Mouse (Mus musculus) cerebellum, postnatal 36 days (tissue): ENCODE measurements around the gene Ptprt.
A peak's percentile ranks its signal among the peaks of the same experiment; 100 is the strongest.

Source experiments
- DNase-seq, 2 experiments: peaks; one replicate each; pipeline ENCODE4 v3.0.0; 2021 to 2022; ENCODE audit warnings: mixed read lengths in 2 of 2

Ptprt gene

GRCm38 (mm10) chr2:162401316-162402100 lies 259.4 kb downstream of the Ptprt start:
- DNase-seq, result peak in 1 of 2 experiments; percentile 9

DNA sequence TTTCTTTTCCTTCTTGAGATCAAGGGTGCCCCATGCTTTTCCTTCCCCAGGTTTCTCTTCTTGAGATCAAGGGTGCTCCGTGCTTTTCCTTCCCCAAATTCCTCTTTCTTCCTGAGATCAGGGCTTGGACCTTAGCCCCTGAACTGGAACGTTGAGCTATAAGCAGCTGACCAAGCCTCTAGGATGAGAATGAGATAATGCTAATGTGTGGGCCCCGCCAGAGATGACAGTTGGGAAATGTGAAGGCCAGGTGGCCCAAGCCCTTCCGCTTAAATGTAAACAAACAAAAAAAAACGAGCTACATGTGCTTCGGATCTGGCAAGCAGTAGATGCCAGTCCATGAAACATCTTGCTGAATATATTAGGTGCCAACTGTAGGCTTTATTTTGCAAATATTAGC lies 266.3 kb downstream of the Ptprt start:
- peak; percentile 32 to 34 for DNase-seq

DNA sequence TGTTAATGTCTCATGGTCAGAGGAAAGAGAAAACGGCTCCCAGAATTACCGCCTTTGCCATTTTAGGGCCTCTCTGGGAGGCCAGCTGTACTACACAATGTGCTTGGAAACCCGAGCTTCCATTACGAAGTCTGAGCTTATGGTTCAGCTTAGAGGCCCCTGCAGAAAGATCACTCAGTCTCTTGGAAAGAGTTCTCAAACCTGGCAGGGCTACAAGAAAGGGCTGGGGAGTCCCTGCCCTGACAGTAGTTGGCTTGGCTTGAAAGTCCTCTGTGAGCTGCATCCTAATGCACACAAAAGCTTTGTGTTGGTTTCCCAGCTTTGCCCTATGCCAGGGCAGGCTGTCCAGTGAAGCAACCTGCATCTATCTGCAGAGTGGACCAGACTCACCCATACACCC lies 269.1 kb downstream of the Ptprt start:
- peak in 1 of 2 experiments; percentile 20 for DNase-seq

DNA sequence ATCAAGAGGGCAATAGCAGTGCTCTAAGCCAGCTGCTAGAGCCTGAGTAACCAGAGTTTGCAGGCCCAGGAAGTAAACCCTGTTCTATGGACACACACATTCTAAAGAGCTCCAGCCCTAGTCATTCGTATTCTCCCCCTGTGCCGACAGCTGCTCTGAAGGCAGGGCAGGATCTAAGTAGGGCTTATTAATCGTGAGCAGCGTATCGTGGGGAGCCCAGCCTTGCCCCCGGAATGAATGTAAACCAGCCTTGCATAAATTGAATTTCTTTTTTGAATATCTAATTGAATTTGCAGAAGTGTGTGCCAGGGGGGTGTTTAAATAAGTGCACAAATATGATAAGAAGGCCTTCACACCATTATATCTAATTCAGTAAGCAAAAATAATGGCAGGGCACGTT lies 283.6 kb downstream of the Ptprt start:
- no peak for DNase-seq

GRCm38 (mm10) chr2:162349047-162349446 lies 311.9 kb downstream of the Ptprt start:
- DNase-seq, result no peak

DNA sequence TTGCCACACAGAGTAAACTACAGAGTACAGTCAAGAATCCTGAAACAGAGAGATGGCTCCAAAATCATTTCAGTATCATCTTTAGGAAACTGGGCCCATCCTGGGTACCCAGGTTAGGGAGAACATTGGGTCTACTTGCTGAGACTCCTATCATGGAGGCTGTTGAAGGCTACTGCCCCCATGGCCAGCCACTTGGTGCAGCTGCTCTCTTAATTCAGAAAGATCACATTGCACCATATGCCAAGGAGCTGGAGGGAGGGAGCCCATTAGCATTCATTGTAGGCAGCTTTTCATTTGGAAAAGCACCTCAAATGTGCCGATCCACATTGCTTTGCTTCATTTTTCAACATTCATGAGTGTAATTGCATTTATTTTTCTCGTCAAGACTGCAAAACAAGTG lies 319.1 kb downstream of the Ptprt start:
- DNase-seq, result no peak

- DNase-seq, result no peak
These were observed 320.7 kb downstream of the Ptprt start for GRCm38 (mm10) chr2:162340231-162340630.

GRCm38 (mm10) chr2:162332066-162332683 lies 328.8 kb downstream of the Ptprt start:
- no peak for DNase-seq

DNA sequence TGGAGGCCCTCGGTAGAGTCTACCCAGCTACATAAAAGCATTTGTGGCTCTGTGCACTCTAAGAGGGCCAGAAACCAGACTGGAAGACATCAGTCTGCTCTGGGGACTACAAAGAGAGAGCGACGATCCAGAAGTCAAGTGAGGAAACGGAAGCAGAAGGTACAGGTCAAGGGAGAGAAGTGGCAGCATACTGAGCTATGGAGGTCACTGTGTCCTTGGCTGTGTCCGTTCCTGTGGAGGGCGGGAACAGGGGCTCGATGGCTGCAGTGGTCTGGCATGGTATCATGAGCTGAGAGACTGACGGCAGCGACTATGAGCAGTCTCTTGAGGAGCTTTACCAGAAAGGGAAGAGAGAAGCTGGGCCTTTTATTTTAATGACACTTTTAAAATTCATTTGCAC lies 331.5 kb downstream of the Ptprt start:
- no peak for DNase-seq

DNA sequence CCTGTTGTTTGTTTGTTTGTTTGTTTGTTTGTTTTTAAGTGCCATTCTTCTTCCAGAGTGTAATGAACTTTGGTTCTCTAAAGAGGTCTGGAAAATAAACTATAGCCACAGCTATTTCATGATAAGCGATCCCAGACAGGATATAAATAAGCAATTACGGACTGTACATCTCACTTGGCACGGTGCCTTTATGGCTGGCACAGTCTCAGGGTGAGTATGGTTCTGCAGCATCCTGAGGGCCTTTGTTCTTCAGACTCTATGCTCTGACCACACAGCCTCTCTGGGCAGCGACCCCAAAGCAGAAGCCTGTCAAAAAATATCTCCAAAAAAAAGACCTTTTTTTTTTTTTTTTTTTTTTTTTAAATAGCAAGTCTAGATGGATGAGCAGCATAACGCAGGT lies 338.5 kb downstream of the Ptprt start:
- peak; percentile 37 to 47 for DNase-seq

DNA sequence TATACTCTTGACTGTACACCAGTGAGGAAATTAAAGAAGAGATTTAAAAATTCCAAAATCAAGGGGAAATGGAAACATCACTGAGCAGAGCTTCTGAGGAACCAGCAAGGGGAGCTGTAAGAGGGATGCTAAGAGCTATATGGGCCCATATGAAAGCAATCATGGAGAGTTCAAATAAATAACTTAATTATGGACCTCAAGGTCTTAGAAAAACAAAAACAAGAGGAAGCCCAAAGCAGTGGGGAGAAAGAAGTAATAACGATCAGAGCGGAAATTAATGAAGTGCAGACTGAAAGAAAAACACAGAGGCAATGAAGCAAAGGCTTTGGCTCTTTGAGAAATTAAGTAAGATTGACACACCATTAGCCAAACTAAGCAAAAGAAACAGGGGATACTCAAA lies 353.0 kb downstream of the Ptprt start:
- DNase-seq, result no peak

GRCm38 (mm10) chr2:162294070-162294469 lies 366.9 kb downstream of the Ptprt start:
- no peak for DNase-seq

DNA sequence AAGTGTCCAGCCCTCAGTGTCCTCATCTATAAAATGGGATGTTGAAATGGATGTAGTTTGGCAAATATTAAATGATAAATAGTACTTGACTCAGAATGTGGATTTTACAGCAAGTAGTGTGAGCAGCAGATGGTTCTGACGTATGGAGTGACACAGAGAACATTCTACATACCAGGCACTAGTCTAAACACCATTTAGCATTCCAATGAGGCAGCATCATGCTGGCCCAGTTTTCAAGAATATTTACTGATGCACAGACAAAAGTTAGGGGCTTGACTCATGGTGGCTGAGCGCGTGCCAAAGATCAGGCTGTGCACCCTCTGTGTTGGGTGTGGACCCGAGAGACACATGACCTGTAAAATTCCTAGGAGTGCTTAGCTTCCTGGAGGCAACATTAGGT lies 378.3 kb downstream of the Ptprt start:
- no peak for DNase-seq

DNA sequence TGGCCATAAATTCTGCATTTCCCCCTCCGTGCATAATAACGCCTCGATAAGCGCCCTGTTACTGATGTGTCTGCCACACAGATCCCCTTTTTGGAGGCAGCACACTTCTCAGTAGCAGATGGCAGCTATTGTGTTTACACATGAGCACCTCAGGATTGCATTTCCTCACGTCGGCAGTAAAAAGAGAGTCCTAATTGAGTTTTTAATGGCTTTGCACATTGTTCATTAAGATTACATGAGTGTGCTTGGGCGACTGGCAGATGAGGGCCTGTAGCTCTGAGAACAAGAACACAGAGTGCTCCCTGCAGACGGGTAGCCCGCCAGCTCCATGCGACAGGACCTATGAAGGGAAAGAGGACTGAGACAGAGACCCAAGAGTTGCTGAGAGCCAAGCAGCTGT lies 378.8 kb downstream of the Ptprt start:
- DNase-seq, result no peak

DNA sequence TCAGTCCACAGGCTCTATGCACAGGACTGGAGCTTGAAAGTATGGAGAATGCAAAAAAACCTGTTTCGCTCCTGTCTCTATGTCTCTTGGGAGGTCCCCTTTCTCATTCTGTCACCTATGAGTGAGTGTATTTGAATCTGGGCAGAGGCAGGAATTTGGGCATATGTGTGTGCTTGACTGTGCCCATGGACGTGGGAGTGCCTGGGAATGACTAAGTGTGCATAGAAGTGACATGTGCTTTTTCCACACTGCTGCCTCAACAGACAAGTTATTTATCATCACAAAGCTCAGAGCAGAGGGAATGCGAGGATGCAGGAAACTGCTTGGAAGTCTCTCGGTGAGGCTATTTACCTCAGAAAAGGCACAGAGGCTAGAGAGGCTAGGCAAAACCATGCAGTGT lies 387.1 kb downstream of the Ptprt start:
- DNase-seq, result no peak

DNA sequence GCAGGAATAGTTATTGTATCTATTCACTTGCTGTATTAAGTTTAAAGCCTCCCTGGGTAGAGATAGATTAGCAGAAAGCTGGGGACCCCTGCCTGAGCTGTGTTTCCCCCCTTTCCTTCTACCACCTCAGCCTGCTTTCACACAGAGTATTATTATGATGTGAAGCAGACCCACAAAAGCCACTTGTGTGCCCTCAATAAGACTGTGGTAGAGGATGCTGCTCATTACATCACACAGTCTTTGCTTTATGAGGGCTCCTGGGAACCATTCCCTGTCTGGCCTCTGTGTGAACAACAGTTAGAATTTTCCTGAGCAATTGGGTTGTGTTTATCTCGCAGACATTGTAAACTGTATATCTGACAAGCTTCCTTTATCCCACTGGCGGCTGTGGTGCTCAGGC lies 409.7 kb downstream of the Ptprt start:
- DNase-seq, result no peak

DNA sequence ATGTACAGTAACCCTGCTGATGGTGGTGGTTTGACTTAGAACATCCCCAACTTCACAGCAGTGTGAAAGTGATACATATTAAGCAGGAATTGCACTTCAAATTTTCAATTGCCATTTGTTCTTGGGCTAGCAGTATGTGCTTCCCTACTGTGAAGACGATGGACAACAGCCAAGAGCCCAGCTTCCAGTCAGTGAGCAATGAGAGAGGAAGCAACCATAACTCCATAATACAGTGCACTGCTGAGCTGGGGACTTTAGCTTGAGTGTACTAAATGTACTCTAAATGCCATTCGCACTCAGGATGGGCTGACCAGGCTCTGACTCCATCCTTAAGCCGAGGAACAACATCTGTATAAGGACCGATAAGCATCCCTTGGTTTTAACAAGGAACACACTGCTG lies 412.7 kb downstream of the Ptprt start:
- peak; percentile 58 for DNase-seq

DNA sequence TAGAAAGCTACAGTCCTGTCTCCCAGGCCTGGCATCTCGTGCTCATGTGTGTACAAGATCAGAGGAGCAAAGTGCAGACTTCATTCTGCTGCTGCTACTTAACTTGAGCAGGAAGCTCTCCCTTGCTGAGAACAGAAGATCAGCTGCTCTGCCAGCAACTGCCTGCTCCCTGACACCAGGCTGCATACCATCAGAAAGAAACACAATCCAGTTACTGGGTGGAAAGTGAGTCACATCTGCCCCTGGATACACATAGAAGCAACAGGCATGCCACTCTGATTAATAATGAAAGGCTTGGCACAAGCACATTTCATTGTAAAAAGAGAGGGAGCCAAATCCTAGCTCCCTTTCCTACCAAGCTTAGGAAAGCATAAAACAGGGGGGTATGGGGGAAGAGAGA lies 438.5 kb downstream of the Ptprt start:
- no peak for DNase-seq

- DNase-seq, result no peak
These were observed 440.4 kb downstream of the Ptprt start for GRCm38 (mm10) chr2:162220586-162220985.

GRCm38 (mm10) chr2:162219507-162219906 lies 441.4 kb downstream of the Ptprt start:
- peak; percentile 51 to 57 for DNase-seq

DNA sequence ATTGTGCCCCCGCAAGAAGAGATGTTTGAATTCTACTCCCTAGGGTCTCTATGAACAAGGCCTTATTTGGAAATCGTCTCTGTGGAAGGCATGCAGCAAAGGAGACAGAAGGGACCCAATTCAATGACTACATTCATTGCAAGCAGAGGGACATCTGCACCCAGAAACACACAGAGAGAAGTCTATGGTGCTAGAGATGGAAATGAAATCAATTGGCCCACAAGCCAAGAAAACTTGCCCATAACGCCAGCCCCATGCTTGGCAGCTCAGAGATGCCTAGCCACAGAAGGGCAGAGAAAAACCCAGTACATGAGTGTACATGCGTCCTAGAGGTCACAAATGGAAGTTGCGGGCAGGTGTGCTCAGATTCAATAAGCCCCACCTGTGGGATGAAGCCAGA lies 443.1 kb downstream of the Ptprt start:
- no peak for DNase-seq

GRCm38 (mm10) chr2:162212397-162212796 lies 448.6 kb downstream of the Ptprt start:
- no peak for DNase-seq

- DNase-seq, result no peak
These were observed 450.4 kb downstream of the Ptprt start for GRCm38 (mm10) chr2:162210564-162210963.

DNA sequence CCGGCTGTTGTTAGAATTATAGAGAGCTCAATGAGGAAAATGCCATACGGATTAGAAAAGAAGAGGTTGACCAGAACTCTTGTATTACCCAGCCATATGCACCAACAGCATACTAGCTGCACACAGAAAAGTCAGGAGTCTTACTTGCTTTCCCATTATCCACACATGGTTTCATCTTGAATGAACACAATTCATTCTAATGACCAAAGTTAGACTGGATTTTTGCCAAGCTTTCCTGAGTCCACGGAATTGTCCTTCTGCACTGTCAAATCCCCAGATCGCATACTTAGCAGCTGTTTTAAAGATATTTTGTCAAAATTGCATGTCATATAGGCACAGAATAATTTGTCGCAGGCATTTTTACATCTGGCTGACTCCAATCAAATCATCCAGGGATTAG lies 463.6 kb downstream of the Ptprt start:
- no peak for DNase-seq
